18 mouse cellular contexts compared by ENCODE assay signal in the genomic region with DNA sequence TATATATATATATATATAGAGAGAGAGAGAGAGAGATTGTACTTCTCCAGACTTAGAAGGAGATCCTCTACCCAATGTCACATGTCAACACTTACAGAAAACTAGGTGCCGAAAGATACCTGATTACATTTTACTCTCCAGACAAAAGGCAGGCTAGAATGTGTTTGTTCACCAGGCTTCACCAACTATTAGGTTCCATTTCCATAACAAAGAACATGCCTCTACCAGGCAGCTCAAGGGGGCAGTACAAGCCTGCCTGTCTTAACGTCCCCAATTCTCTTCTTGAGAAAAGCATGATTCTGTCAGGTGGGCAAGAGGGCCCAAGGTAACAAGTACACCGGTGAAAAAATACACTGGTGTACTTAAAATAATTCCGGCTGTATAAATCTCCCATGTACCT.
"Had no signal": no experiment of that assay in that cellular context is flagged by ENCODE, and none has a peak within 500 bp of the region (broad histone marks: within the 10 kb centered on the region; RNA-seq: fewer than 3 reads in every experiment).

No protein-coding gene starts in this region.

- H3K27ac ChIP-seq: lung, embryonic 15.5 days; macrophage; midbrain, embryonic 12.5 days; neural tube, embryonic 12.5 days; stomach, embryonic 15.5 days; stomach, postnatal 0 days had no signal

- ATAC-seq: liver, postnatal 0 days; lung, postnatal 0 days; midbrain, embryonic 16.5 days had no signal

- H3K4me1 ChIP-seq: lung, embryonic 15.5 days; neural tube, embryonic 12.5 days; stomach, embryonic 15.5 days had no signal

- H3K4me2 ChIP-seq: lung, embryonic 15.5 days; midbrain, embryonic 12.5 days; neural tube, embryonic 12.5 days; stomach, embryonic 15.5 days had no signal

- H3K9me3 ChIP-seq: lung, embryonic 15.5 days; midbrain, embryonic 12.5 days; neural tube, embryonic 12.5 days; stomach, embryonic 15.5 days had no signal

- H3K4me3 ChIP-seq: lung, embryonic 15.5 days; megakaryocyte, embryonic 14.5 days; midbrain, embryonic 12.5 days; neural tube, embryonic 12.5 days; stomach, embryonic 15.5 days had no signal

- H3K36me3 ChIP-seq: lung, embryonic 15.5 days; midbrain, embryonic 12.5 days; neural tube, embryonic 12.5 days; stomach, embryonic 15.5 days had no signal

- DNase-seq: liver, postnatal 0 days; lung, adult 2 months; lung, postnatal 14 days; lung, postnatal 36 days; midbrain, embryonic 14.5 days; right cerebral cortex, postnatal 14 days; thymus, adult 2 months; thymus, postnatal 25 days; thymus, postnatal 4 days had no signal

- H3K9ac ChIP-seq: liver, postnatal 0 days; lung, embryonic 15.5 days; midbrain, embryonic 12.5 days; neural tube, embryonic 12.5 days; stomach, embryonic 15.5 days had no signal

- H3K27me3 ChIP-seq: lung, embryonic 15.5 days; midbrain, embryonic 12.5 days; neural tube, embryonic 12.5 days; stomach, embryonic 15.5 days had no signal
